Mouse (Mus musculus) midbrain, embryonic 11.5 days (tissue): ENCODE data around the gene Calu. TPM values are rescaled to one million over a fixed set of nuclear protein-coding genes. Genes with fewer than 3 reads are reported as not detected.

Source experiments
- ATAC-seq: fragments of 200-750 bp; cut with Nextera tagmentation; 2 replicates; pipeline ENCODE4 v1.8.0; 2017; ENCODE audit warnings: moderate TSS enrichment, moderate library complexity; ENCODE audit not compliant: low FRiP score
- DNase-seq: peaks from one replicate; pipeline ENCODE4 v3.0.0; 2015; ENCODE audit warnings: low spot score; ENCODE audit errors: missing footprints
- H3K27ac ChIP-seq: fragments of 300-500 bp; sonication (generic); 2 replicates; pipeline ENCODE4 v1.5.1; 2014; ENCODE audit warnings: low read depth, low read length
- H3K27me3 ChIP-seq: fragments of 300-500 bp; sonication (generic); 2 replicates; pipeline ENCODE4 v1.6.1; 2014; ENCODE audit warnings: mild to moderate bottlenecking, low read length, moderate library complexity, mixed read lengths; ENCODE audit not compliant: control insufficient read depth, insufficient read depth
- H3K36me3 ChIP-seq: fragments of 300-500 bp; sonication (generic); 2 replicates; pipeline ENCODE4 v1.6.1; 2014; ENCODE audit warnings: mild to moderate bottlenecking, low read length, moderate library complexity, mixed read lengths; ENCODE audit not compliant: control insufficient read depth, insufficient read depth
- H3K4me1 ChIP-seq: fragments of 300-500 bp; sonication (generic); 2 replicates; pipeline ENCODE4 v1.6.1; 2014; ENCODE audit warnings: low read length; ENCODE audit not compliant: control insufficient read depth, insufficient read depth
- H3K4me2 ChIP-seq: fragments of 300-500 bp; sonication (generic); 2 replicates; pipeline ENCODE4 v1.6.1; 2014; ENCODE audit warnings: mild to moderate bottlenecking, moderate library complexity
- H3K4me3 ChIP-seq: fragments of 300-500 bp; sonication (generic); 2 replicates; pipeline ENCODE4 v1.5.1; 2014; ENCODE audit warnings: low read depth, low read length
- H3K9ac ChIP-seq: fragments of 300-500 bp; sonication (generic); 2 replicates; pipeline ENCODE4 v1.6.1; 2014; ENCODE audit warnings: low read length
- H3K9me3 ChIP-seq: fragments of 300-500 bp; sonication (generic); 2 replicates; pipeline ENCODE4 v1.6.1; 2016; ENCODE audit warnings: low read length; ENCODE audit not compliant: control insufficient read depth
- WGBS: fragments of 180-500 bp; shearing (Covaris S2); extraction: QIAGEN DNeasy Blood & Tissue Kit; methylation state at CpG from one replicate; pipeline ENCODE4 v1.1.7; 2014; 5-methylcytosine and 5-hydroxymethylcytosine counted together
- polyA plus RNA-seq: library from polyadenylated mRNA; unstranded; fragments of >200 nt; fragmentation: Nextera tagmentation; extraction: Ambion mirVana; gene quantifications from 2 replicates; pipeline ENCODE4 v1.2.1, GENCODE M21; 2014

Gene Calu
- polyA plus RNA-seq, 1 experiment from 2014 or later = 265 TPM

DNA sequence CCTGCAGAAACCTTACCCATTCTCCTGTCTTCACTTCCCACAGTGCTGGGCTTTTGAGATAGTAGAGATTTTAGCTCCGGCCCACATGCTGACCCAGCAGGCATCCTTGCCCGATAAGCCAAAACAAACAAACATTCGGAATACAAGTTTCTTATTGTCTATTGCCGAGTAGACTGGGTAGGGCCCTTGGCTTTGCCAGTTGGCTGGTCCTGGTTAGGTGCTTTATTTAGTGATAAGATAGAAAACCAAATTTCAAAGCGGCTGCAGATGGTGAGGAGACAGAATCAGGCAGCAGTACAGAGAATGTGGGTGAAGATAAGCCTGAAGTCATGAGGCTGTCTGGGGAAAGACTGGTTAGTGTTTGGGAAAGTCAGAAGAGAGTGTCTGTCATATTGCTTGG is 4.9 kb downstream of the Calu start:
- H3K9me3 ChIP-seq = no peaks in the 10 kb centered on the region
- no peaks in the 10 kb centered on the region for H3K27me3 ChIP-seq
- H3K36me3 ChIP-seq = peaks cover 3% of the 10 kb centered on the region; the same call in 1 of the 2 replicates
- no peak overlapping the region for H3K9ac ChIP-seq
- H3K27ac ChIP-seq = no peak overlapping the region
- 40% methylated on average over 5 of the region's 5 CpGs for WGBS
- no peak for ATAC-seq
- H3K4me1 ChIP-seq = peaks cover 7% of the 10 kb centered on the region
- no peak for DNase-seq
- no peak overlapping the region for H3K4me2 ChIP-seq
- H3K4me3 ChIP-seq = no peak overlapping the region

DNA sequence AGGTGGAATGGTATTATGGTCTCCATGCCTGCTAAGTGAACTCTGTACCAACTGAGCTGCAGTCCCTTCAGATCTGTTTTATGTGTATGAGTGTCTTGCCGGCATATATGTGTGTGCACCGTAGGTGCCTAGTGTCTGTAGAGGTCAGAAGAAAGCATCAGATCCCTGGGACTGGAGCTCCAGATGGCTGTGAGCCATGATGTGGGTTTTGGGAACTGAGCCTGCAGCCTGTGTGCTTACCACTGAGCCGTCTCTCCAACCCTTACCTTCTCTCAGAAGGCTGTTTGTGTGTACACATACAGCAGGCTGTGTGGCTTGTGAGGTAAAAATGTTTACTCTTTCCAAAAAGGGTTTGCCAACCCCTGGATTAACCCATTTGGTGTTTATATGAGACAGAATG is 11.5 kb downstream of the Calu start:
- WGBS = 91% methylated on average over 3 of the region's 3 CpGs
- no peak overlapping the region for H3K4me3 ChIP-seq
- no peak overlapping the region for H3K27ac ChIP-seq
- H3K4me2 ChIP-seq = no peak overlapping the region
- ATAC-seq = no peak
- no peak for DNase-seq
- no peaks in the 10 kb centered on the region for H3K27me3 ChIP-seq
- peaks cover 3% of the 10 kb centered on the region; the same call in 1 of the 2 replicates for H3K36me3 ChIP-seq
- no peaks in the 10 kb centered on the region for H3K4me1 ChIP-seq
- H3K9ac ChIP-seq = no peak overlapping the region
- no peaks in the 10 kb centered on the region for H3K9me3 ChIP-seq

GRCm38 (mm10) chr6:29360211-29360610 is 12.3 kb downstream of the Calu start:
- DNase-seq (no peak), ATAC-seq (no peak)
- H3K4me2 ChIP-seq = no peak overlapping the region
- no peaks in the 10 kb centered on the region for H3K4me1 ChIP-seq
- no peak overlapping the region for H3K9ac ChIP-seq
- H3K27me3 ChIP-seq = no peaks in the 10 kb centered on the region
- H3K27ac ChIP-seq = no peak overlapping the region
- 91% methylated on average over 6 of the region's 6 CpGs for WGBS
- peaks cover 3% of the 10 kb centered on the region; the same call in 1 of the 2 replicates for H3K36me3 ChIP-seq
- H3K9me3 ChIP-seq = no peaks in the 10 kb centered on the region
- H3K4me3 ChIP-seq = no peak overlapping the region

DNA sequence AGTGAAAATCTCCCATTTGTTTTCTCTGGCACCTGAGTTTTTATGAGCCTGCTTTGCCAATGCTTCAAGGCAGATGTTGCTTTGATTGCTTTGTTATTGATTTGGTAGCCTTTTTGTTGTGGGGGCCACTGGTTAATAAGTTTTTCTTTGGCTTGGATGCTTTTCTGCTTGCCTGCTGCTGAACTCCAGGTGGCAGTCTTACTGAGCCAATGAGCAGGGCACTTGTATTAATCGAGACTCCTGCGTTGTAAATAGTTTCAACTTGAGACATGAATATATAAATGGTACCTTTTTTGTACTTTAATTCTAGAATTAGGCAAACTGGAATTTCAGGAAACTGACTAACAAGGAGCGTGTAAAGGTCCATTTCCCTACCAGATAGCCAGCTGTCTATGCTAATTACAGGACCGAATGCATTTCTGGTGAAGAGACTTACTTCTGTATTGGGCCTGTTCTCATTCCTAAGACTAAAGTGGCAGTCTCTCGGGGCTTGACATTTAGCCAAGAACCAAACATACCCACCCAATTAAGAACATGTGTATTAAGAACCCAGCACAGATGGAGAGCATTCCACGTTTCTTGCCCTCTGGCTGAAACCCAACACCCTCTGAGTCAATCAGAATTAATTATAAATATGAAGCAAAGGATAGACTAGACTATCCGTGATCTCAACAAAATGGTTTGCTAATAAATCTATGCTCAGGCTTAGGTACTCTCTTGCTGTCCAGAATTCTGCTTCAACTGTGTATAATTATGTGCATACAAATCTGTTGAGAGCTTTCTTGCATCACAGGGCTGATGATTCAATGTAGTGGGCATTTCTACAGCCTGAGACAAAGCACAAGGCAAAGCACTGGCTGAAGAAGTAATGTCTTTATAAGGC is 14.6 kb downstream of the Calu start:
- peaks cover 5% of the 10 kb centered on the region for H3K36me3 ChIP-seq
- ATAC-seq (no peak), DNase-seq (no peak)
- no peak overlapping the region for H3K4me3 ChIP-seq
- H3K27ac ChIP-seq = no peak overlapping the region
- 78% methylated on average over 7 of the region's 7 CpGs for WGBS
- no peaks in the 10 kb centered on the region for H3K9me3 ChIP-seq
- H3K27me3 ChIP-seq = no peaks in the 10 kb centered on the region
- no peak overlapping the region for H3K4me2 ChIP-seq
- no peak overlapping the region for H3K9ac ChIP-seq
- no peaks in the 10 kb centered on the region for H3K4me1 ChIP-seq

- Histone ChIP-seq H3K4me3 (no peak overlapping the region), H3K9ac (no peak overlapping the region), H3K4me2 (no peak overlapping the region), H3K4me1 (no peaks in the 10 kb centered on the region), H3K36me3 (peaks cover 4% of the 10 kb centered on the region; the same call in 1 of the 2 replicates), H3K9me3 (no peaks in the 10 kb centered on the region), H3K27me3 (no peaks in the 10 kb centered on the region), H3K27ac (no peak overlapping the region)
- no peak for DNase-seq
- no peak for ATAC-seq
- 91% methylated on average over 3 of the region's 3 CpGs for WGBS
These were observed 15.3 kb downstream of the Calu start for GRCm38 (mm10) chr6:29363129-29363515.

DNA sequence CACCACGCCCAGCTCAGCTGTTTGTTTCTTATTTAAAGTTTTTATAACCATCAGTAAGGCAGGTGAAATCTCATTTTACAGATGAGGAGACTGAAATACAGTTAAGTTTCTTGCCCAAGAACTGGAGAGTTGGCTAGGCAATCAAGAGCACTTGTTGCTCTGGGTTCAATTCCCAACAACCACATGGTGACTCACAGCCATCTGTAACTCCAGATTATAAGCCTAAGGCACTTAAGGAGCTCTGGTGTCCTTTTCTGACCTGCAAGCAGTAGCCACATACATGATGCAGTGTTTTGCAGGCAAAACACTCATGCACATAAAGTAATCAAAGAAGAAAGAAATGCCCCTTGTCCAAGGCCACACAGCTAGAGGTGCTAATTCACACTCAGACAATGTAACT is 17.4 kb downstream of the Calu start:
- H3K4me1 ChIP-seq = no peaks in the 10 kb centered on the region
- H3K9ac ChIP-seq = no peak overlapping the region
- H3K36me3 ChIP-seq = peaks cover 4% of the 10 kb centered on the region
- no peak overlapping the region for H3K4me3 ChIP-seq
- H3K4me2 ChIP-seq = no peak overlapping the region
- no peak for DNase-seq
- no peaks in the 10 kb centered on the region for H3K27me3 ChIP-seq
- ATAC-seq = no peak
- 96% methylated on average over 1 of the region's 1 CpGs for WGBS
- no peaks in the 10 kb centered on the region for H3K9me3 ChIP-seq
- no peak overlapping the region for H3K27ac ChIP-seq

DNA sequence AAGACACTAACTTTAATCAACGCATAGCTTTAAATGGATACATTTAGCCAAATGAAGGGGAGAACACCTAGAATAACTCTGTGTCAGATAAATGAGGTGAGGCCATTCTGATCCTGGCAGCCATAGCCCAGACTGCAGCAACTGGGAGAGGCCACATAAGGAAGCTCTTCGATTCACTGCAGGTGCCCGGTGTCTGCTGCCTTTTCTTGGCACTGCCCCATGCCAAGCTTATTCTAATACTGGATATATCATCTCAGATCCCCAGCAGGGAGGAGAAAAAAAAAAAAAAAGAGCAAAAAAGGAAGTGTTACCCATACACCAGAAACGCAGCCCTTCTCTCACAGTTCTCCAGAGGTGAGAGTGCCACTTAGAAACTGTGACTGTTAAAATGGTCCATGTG is 29.5 kb downstream of the Calu start:
- Histone ChIP-seq H3K27ac (no peak overlapping the region), H3K4me1 (no peaks in the 10 kb centered on the region), H3K9ac (no peak overlapping the region), H3K27me3 (no peaks in the 10 kb centered on the region), H3K9me3 (no peaks in the 10 kb centered on the region), H3K4me2 (no peak overlapping the region), H3K4me3 (no peak overlapping the region), H3K36me3 (peaks cover 10% of the 10 kb centered on the region)
- ATAC-seq (no peak), DNase-seq (no peak)
- 92% methylated on average over 4 of the region's 4 CpGs for WGBS

DNA sequence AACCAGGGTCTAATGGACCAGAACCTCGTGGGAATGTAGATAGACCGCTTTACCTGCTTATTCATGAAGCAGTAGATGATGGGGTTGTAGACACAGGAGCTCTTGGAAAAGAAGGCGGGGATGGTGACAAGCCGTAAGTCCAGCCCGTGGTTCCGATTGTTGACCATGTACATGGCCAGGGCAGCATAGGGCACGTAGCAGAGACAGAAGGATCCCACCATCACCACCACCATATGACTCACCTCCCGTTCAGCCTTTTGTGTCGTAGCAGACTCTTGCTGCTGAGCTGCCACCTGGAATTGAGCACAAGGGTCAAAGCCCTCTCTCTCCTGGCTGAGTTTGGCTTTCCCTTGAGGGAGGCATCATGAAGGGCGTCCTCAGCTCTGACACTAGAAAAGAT is 30.8 kb downstream of the Calu start:
- 93% methylated on average over 10 of the region's 10 CpGs for WGBS
- no peak overlapping the region for H3K4me3 ChIP-seq
- H3K27me3 ChIP-seq = no peaks in the 10 kb centered on the region
- H3K27ac ChIP-seq = no peak overlapping the region
- no peak overlapping the region for H3K4me2 ChIP-seq
- H3K9ac ChIP-seq = no peak overlapping the region
- H3K36me3 ChIP-seq = peaks cover 8% of the 10 kb centered on the region
- ATAC-seq = no peak
- H3K9me3 ChIP-seq = no peaks in the 10 kb centered on the region
- DNase-seq = no peak
- H3K4me1 ChIP-seq = no peaks in the 10 kb centered on the region

- no peak for ATAC-seq
- no peak overlapping the region for H3K27ac ChIP-seq
- H3K4me3 ChIP-seq = no peak overlapping the region
- H3K27me3 ChIP-seq = no peaks in the 10 kb centered on the region
- H3K4me1 ChIP-seq = no peaks in the 10 kb centered on the region
- H3K36me3 ChIP-seq = peaks cover 8% of the 10 kb centered on the region
- H3K9me3 ChIP-seq = no peaks in the 10 kb centered on the region
- WGBS = 88% methylated on average over 6 of the region's 6 CpGs
- DNase-seq = no peak
- H3K4me2 ChIP-seq = no peak overlapping the region
- H3K9ac ChIP-seq = no peak overlapping the region
These were observed 32.1 kb downstream of the Calu start for GRCm38 (mm10) chr6:29379954-29380353.
